Mouse (Mus musculus) megakaryocyte, embryonic 14.5 days (primary cell): Measurements from ENCODE around the gene Adprhl2.

Source experiments
- FLI1 ChIP-seq: IDR thresholded peaks from 2 replicates; pipeline ENCODE4 v1.6.1; 2012; ENCODE audit warnings: low read length, inconsistent platforms, mixed read lengths
- GATA1 ChIP-seq: IDR thresholded peaks from 3 replicates; pipeline ENCODE4 v1.6.1; 2012; ENCODE audit warnings: mixed read lengths, low read length, inconsistent platforms, borderline replicate concordance

DNA sequence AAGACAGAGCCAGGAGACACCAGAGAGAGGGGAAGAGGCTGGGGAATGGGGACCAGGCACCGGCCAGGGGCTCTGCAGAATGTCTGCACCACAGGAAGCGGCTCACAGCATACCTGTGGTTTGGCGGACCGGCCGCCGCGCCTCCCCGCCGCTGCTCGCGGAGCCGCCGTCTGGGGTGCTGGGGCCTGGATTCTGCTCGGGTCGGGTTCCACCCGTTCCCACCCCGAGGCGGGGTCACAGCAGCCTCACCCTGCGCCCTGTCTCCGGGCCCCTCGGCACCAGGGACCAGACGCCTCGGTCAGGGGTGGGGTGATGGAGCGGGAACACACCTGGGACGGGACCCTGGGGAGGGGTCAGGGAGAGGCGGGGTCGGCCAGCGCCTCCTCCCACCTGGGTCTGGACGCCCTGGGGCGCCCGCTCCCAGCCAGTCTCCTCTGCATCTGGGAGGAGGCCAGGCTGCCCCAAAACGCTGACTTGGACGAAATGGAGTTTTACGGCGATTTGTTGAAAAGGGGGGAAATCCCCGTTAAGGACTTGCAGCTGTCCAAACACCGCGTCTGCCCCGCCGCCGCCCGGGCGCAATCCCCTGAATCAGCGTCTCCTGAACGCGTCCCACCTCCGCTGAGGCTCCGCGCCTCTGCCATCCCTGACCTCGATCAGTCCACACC, 20.5 kb downstream of the Adprhl2 start:
- no peak for TF ChIP-seq GATA1
- no peak for TF ChIP-seq FLI1
